Comparison of ENCODE assay signal across 19 mouse cellular contexts in the genomic region with DNA sequence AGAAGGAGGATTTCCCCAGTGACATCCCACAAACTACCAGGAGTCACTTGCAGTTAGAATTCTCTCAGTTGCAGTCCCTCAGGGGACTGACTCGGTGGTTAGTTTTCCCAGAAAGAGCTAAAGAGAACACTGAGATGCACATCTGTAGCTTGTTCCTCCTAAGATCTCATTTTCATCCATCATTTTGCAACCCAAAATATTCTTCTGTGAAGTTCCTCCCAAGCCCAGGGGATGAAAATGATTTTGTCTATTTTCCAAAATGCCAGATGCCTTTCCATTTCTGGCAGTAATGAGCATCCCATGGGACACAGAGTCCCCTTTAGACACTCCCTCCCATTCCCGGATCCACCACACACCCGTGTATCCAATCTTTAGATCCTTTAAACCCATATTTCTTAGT. TPM values are rescaled to one million over a fixed set of nuclear protein-coding genes. Genes with fewer than 3 reads are reported as not detected.
DNase-seq lines count a peak whose midpoint lies in the region; ATAC-seq lines count a peak whose summit lies in the region.
"Had no signal": no experiment of that assay in that cellular context is flagged by ENCODE, and none has a peak within 500 bp of the region (broad histone marks: within the 10 kb centered on the region; RNA-seq: fewer than 3 reads in every experiment).

No protein-coding gene starts in this region.

- no peak overlapping the region for H3K4me3 ChIP-seq in heart, embryonic 11.5 days (ENCODE audit: low read depth, low read length)
- H3K4me3 ChIP-seq in heart, embryonic 10.5 days: no peak overlapping the region
- H3K4me3 ChIP-seq: embryonic facial prominence, embryonic 12.5 days; forebrain, embryonic 15.5 days; heart, embryonic 13.5 days; hindbrain, embryonic 15.5 days had no signal

- no peaks in the 10 kb centered on the region for H3K4me1 ChIP-seq in heart, embryonic 11.5 days (ENCODE audit: control insufficient read depth, insufficient read depth, low read length)
- no peaks in the 10 kb centered on the region for H3K4me1 ChIP-seq in heart, embryonic 10.5 days
- H3K4me1 ChIP-seq: embryonic facial prominence, embryonic 12.5 days; forebrain, embryonic 15.5 days; heart, embryonic 13.5 days; hindbrain, embryonic 15.5 days had no signal

- ATAC-seq in heart, embryonic 11.5 days (replicated peaks; ENCODE audit: insufficient number of reproducible peaks, low FRiP score, low TSS enrichment): no peak
- ATAC-seq: forebrain, embryonic 15.5 days; intestine, embryonic 16.5 days had no signal

- peak; percentile 96 for DNase-seq in heart, adult 11 months
- peak; percentile 65 to 70 for DNase-seq in heart, adult 9 months (ENCODE audit: low spot score in 2 of 2)
- no peak for DNase-seq in heart, embryonic 10.5 days (ENCODE audit: low spot score)
- DNase-seq in lung, postnatal 10 days: peak; percentile 6
- no peak for DNase-seq in lung, postnatal 36 days
- DNase-seq in testis, postnatal 10 days (ENCODE audit: low spot score): no peak
- DNase-seq: adrenal gland, adult 2 months; adrenal gland, postnatal 25 days; cerebellum, adult 2 months; gastrocnemius, postnatal 36 days; kidney, adult 9 months had no signal

- H3K4me2 ChIP-seq in heart, embryonic 11.5 days: no peak overlapping the region
- H3K4me2 ChIP-seq: embryonic facial prominence, embryonic 12.5 days; forebrain, embryonic 15.5 days; heart, embryonic 13.5 days; hindbrain, embryonic 15.5 days had no signal

- H3K36me3 ChIP-seq in heart, embryonic 11.5 days (ENCODE audit: control insufficient read depth, insufficient read depth, low read length): no peaks in the 10 kb centered on the region
- no peaks in the 10 kb centered on the region for H3K36me3 ChIP-seq in heart, embryonic 10.5 days
- H3K36me3 ChIP-seq: embryonic facial prominence, embryonic 12.5 days; forebrain, embryonic 15.5 days; heart, embryonic 13.5 days; hindbrain, embryonic 15.5 days had no signal

- no peak overlapping the region for H3K9ac ChIP-seq in heart, embryonic 11.5 days (ENCODE audit: low read depth, low read length)
- H3K9ac ChIP-seq: embryonic facial prominence, embryonic 12.5 days; forebrain, embryonic 15.5 days; heart, embryonic 13.5 days; hindbrain, embryonic 15.5 days had no signal

- no peaks in the 10 kb centered on the region for H3K27me3 ChIP-seq in heart, embryonic 11.5 days (ENCODE audit: control insufficient read depth, insufficient read depth, low read length)
- H3K27me3 ChIP-seq in heart, embryonic 10.5 days (ENCODE audit: insufficient read depth, poor library complexity, severe bottlenecking): no peaks in the 10 kb centered on the region
- H3K27me3 ChIP-seq: embryonic facial prominence, embryonic 12.5 days; forebrain, embryonic 15.5 days; heart, embryonic 13.5 days; hindbrain, embryonic 15.5 days had no signal

- 65% methylated on average over 3 of the region's 3 CpGs for WGBS in heart, embryonic 11.5 days (ENCODE audit: insufficient replicate concordance)
- 73% methylated on average over 3 of the region's 3 CpGs for WGBS in heart, embryonic 10.5 days

- H3K9me3 ChIP-seq in heart, embryonic 11.5 days (replicated peaks; ENCODE audit: control insufficient read depth, low read length): no peaks in the 10 kb centered on the region
- H3K9me3 ChIP-seq in heart, embryonic 10.5 days: no peaks in the 10 kb centered on the region
- H3K9me3 ChIP-seq: embryonic facial prominence, embryonic 12.5 days; forebrain, embryonic 15.5 days; heart, embryonic 13.5 days; hindbrain, embryonic 15.5 days had no signal

- no peak overlapping the region for H3K27ac ChIP-seq in heart, embryonic 11.5 days (ENCODE audit: low read depth, low read length)
- H3K27ac ChIP-seq in heart, embryonic 10.5 days: no peak overlapping the region
- H3K27ac ChIP-seq: embryonic facial prominence, embryonic 12.5 days; forebrain, embryonic 15.5 days; heart, embryonic 13.5 days; hindbrain, embryonic 15.5 days had no signal

RNA-seq across cellular contexts. Expression of a gene that starts 36.1 kb away (rescaled TPM):
- polyA plus RNA-seq in heart, embryonic 11.5 days (2014; fragmentation: Nextera tagmentation; extraction: Ambion mirVana): 42.8 and 43.2 TPM in 2 replicates
- 33.2 and 34.4 TPM in 2 replicates for polyA plus RNA-seq in heart, embryonic 10.5 days (2016; fragmentation: Nextera tagmentation; extraction: Ambion mirVana)

RNA-seq across cellular contexts. Expression of a gene that starts 53.9 kb away (rescaled TPM):
- 0.53 and 0.83 TPM in 2 replicates for polyA plus RNA-seq in heart, embryonic 11.5 days (2014; fragmentation: Nextera tagmentation; extraction: Ambion mirVana)
- 0.60 and 0.62 TPM in 2 replicates for polyA plus RNA-seq in heart, embryonic 10.5 days (2016; fragmentation: Nextera tagmentation; extraction: Ambion mirVana)
- polyA plus RNA-seq: forebrain, embryonic 11.5 days; hindbrain, embryonic 11.5 days had no signal

Comparison
In these comparisons a context has a peak if more than half of its experiments do, and no peak if none do; other contexts are left out.
1. DNase-seq: peak in heart, adult 11 months (single experiment), heart, adult 9 months (2 of 2) and lung, postnatal 10 days (single experiment); none in heart, embryonic 10.5 days (single experiment), lung, postnatal 36 days (single experiment) and testis, postnatal 10 days (single experiment).